Mouse (Mus musculus) layer of hippocampus, adult 18-20 months (tissue): ENCODE data around the gene Otor. TPM values are rescaled to one million over a fixed set of nuclear protein-coding genes. Genes with fewer than 3 reads are reported as not detected.

Source experiments
- DNase-seq, 2 experiments: peaks; one replicate each; pipeline ENCODE4 v3.0.0; 2022; ENCODE audit warnings: low spot score in 2 of 2
- total RNA-seq, 2 experiments: library from RNA; stranded (reverse); gene quantifications; 2 replicates each; pipeline ENCODE4 v1.2.3; 2021

The Otor gene
- total RNA-seq, 2 experiments from 2014 or later: 0.45 TPM; not detected in 1

DNA sequence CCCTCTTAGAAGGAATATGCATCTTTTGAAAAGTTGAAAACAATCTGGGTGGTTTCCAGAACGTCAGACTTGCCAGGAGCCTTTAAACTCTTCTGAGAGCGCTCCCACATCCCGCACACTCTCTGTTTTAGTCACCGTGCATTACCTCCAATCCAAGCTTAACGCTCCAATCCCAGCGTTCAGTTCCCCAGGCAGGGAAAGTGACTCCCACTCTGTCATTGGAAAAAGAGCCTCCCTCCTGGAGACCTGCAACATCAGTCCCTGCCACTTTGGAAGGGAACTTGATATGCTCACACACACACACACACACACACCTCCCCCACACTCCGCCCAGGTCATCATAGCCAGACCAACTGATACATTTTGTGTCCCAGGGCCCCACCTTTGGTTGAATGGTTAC is 39.9 kb downstream of the Otor start:
- DNase-seq: no peak

DNA sequence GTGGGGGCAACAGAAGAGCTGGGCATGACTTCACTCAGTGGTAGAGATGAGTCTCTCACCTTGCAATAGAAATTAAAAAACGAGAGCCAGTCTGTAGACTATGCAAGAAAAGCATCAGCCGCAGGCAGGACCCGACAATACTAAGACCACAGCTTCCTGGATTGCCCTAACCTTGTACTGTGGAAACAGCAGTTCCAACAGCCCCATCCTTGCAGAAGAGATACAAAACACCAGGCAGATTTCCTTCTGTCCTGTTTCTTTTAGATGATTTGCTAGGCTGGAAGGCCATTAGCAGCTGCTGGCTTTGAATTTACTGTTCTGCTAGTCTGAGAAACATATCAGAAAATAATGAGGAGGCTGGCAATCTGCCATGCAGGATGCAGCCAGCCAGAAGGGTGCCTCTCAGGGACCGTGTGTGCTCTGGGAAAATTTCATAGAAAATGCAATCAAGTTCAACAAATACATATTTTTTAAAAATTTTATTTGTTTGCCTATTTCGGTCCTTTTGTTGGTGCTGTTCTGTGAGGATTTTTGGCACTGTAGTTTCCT is 52.9 kb downstream of the Otor start:
- peak; percentile 25 to 66 for DNase-seq

Other genes starting within 250 kb of the Otor start
- 10 to 100 TPM; 11.0 to 11.9 TPM for gene Kif16b, start 176.9 kb upstream of the Otor start, total RNA-seq
- gene Snrpb2, start 15.4 kb upstream of the Otor start, total RNA-seq: 10 to 100 TPM; 37.8 to 39.7 TPM